Mouse (Mus musculus): ENCODE measurements around the gene Mfsd4a.

GRCm38 (mm10) chr1:132000506-132000905 lies 67.4 kb downstream of the Mfsd4a start:
- TF ChIP-seq CTCF (IDR thresholded peaks at IDR 0.05; ENCODE audit: extremely low read depth, insufficient read depth, low read length) = 0 out of 2 replicates have a peak, but pooled peaks have one; percentile 21
- TF ChIP-seq POLR2A (IDR thresholded peaks at IDR 0.05; ENCODE audit: extremely low read depth, insufficient read depth, low read length) = no peak
